Mouse (Mus musculus): ENCODE measurements at regions not wholly inside any gene's neighbourhood (a gene's known extent, or its start where the extent isn't known, plus 50 kb on each side); places are given as distances from the start of the nearest gene placed in this dataset.

DNA sequence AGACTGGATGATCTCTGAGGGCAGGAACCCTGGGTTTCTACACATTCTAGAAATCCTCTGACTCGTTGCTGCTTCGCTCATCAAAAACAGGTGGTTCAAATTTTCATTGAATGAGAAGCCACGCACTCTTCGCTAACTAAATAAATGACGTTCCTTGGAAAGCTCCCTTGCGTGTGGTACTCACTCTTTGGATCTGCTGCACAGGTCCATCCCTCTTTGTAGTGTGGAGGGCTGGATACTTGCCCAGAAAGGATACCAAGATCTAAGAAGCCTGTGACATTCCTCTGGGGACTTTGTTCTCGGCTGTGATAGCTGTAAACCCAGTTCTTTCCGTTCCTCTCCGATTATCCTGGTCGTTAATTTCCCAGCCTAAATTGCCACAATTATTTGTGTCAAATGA, 87.7 kb upstream of the Hmga2 start:
- TF ChIP-seq CTCF (IDR thresholded peaks at IDR 0.05; ENCODE audit: low read depth, low read length): no peak
- TF ChIP-seq POLR2A (IDR thresholded peaks at IDR 0.05; ENCODE audit: borderline replicate concordance, low read depth, low read length): no peak
